Mouse (Mus musculus): ENCODE data around the gene Ppp1r32.

- TF ChIP-seq CTCF (IDR thresholded peaks at IDR 0.05; ENCODE audit: control insufficient read depth, insufficient read depth, insufficient read length) (no peak), MYOD1 (IDR thresholded peaks at IDR 0.05; ENCODE audit: control insufficient read depth, insufficient read length, low read depth) (no peak), FOSL1 (IDR thresholded peaks at IDR 0.05; ENCODE audit: insufficient read depth, low read length, poor library complexity, severe bottlenecking) (no peak), USF1 (IDR thresholded peaks at IDR 0.05; ENCODE audit: low read depth) (no peak), MAX (IDR thresholded peaks at IDR 0.05) (no peak), CEBPB (IDR thresholded peaks at IDR 0.05; ENCODE audit: low read depth) (no peak)
Measured at GRCm38 (mm10) chr19:10426312-10426711, 56.4 kb downstream of the Ppp1r32 start.
